ENCODE assay signal across 8 mouse cellular contexts in genomic region chr13:56702469-56703221, GRCm38 (mm10). TPM values are rescaled to one million over a fixed set of nuclear protein-coding genes. Genes with fewer than 3 reads are reported as not detected.
A peak's percentile ranks its signal among the peaks of the same experiment; 100 is the strongest.
DNase-seq lines count a peak whose midpoint lies in the region; ATAC-seq lines count a peak whose summit lies in the region.

Gene Smad5, plus strand, starts transcription at chr13:56703010.

- peak; percentile 30; the same call in 1 of the 2 replicates for ATAC-seq in common myeloid progenitor, adult 5-6 weeks (replicated peaks; ENCODE audit: low read depth, poor library complexity, severe bottlenecking)
- peak; percentile 34 for ATAC-seq in inflammation-experienced regulatory T-cells, adult 6 months
- ATAC-seq in megakaryocyte-erythroid progenitor cell, adult 5-6 weeks (replicated peaks; ENCODE audit: low FRiP score, low TSS enrichment, poor library complexity, severe bottlenecking): peak; percentile 43

- intact Hi-C loops in gastrocnemius, postnatal 14 days (cut with DNase I; ENCODE audit: low total_unique reads): no loop called here
- intact Hi-C loops in left cerebral cortex, postnatal 14 days (cut with DNase I): no loop called here

- DNase-seq in adipocyte (ENCODE audit: low spot score): peak; percentile 91
- DNase-seq in gastrocnemius, postnatal 14 days: peak; percentile 92
- peak; percentile 80 to 84 for DNase-seq in left cerebral cortex, postnatal 14 days (ENCODE audit: low spot score in 2 of 2)
- peak; percentile 81 for DNase-seq in right cerebral cortex, postnatal 14 days
- DNase-seq in urinary bladder, postnatal 36 days (ENCODE audit: low spot score in 2 of 2): peak; percentile 79 to 85

RNA-seq across cellular contexts. Expression of gene Smad5, which starts in this region (rescaled TPM):
- 29.6 and 30.8 TPM in 2 replicates for total RNA-seq in common myeloid progenitor, adult 5-6 weeks (2017)
- total RNA-seq in gastrocnemius, postnatal 14 days (2021): 10 to 100 TPM; 21.5 to 24.5 TPM
- polyA plus RNA-seq in inflammation-experienced regulatory T-cells, adult 6 months (2017; shearing (Covaris generic)): 10 to 100 TPM in 2 of 3 experiments, 1 to 10 TPM in 1; 7.3 to 10.6 (median 10.5) TPM
- 10 to 100 TPM; 21.3 to 21.5 TPM for total RNA-seq in left cerebral cortex, postnatal 14 days (2021)
- 27.7 and 28.8 TPM in 2 replicates for total RNA-seq in megakaryocyte-erythroid progenitor cell, adult 5-6 weeks (2014; fragmentation: Nextera tagmentation)
- 22.7 and 23.9 TPM in 2 replicates for total RNA-seq in megakaryocyte-erythroid progenitor cell, adult 5-6 weeks (2017)

Comparison
In these comparisons a context has a peak if more than half of its experiments do, and no peak if none do; other contexts are left out.
1. Peak in every context shown above with its lines: DNase-seq and ATAC-seq.